Mouse (Mus musculus): ENCODE measurements at regions not wholly inside any gene's neighbourhood (a gene's known extent, or its start where the extent isn't known, plus 50 kb on each side); places are given as distances from the start of the nearest gene placed in this dataset.

DNA sequence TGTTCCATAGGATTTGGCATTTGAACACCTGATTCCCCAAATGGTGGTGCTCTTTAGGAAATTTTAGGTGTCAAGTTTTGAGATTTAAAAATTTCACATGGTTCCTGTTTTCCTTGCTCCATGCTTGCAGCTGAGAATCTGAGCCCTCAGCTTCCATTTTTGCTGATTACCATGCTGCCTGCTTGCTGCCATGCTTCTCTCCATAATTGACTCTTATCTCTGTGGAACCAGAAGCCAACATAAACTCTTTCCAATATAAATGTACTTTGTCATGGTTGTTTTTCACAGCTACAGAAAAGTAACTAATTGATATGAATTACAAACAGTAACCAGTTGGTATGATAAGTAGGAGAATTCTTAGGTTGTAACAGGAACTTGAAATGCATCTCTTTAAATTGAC, 1044.0 kb downstream of the Pla2g4a start:
- DNase-seq (ENCODE audit: extremely low read depth): no peak
- Histone ChIP-seq H3K4me3 (replicated peaks in 1 of 3; ENCODE audit: low read depth in 2 of 3, low read length in 2 of 3, poor library complexity in 1 of 3) (no peak overlapping the region), H3K9ac (ENCODE audit: insufficient read depth, low read depth) (no peak overlapping the region), H3K4me1 (ENCODE audit: control insufficient read depth in 1 of 2, insufficient read depth in 2 of 2) (no peaks in the 10 kb centered on the region), H3K36me3 (replicated peaks in 1 of 2; ENCODE audit: control insufficient read depth in 1 of 2, insufficient read depth in 1 of 2, low read length in 1 of 2) (no peaks in the 10 kb centered on the region), H3K79me2 (replicated peaks; ENCODE audit: control insufficient read depth, extremely low read depth, insufficient read depth, poor library complexity, severe bottlenecking) (no peaks in the 10 kb centered on the region), H3K27me3 (replicated peaks) (no peaks in the 10 kb centered on the region), H3K27ac (ENCODE audit: insufficient read depth, low read depth) (no peak overlapping the region), H3K4me2 (ENCODE audit: insufficient read depth, low read depth, poor library complexity, severe bottlenecking) (no peak overlapping the region), H3K9me3 (replicated peaks; ENCODE audit: low read length) (peaks cover 14% of the 10 kb centered on the region)
- in situ Hi-C loops (cut with MboI; ENCODE audit: low pct_ligation_motif_present, low pct_unique_long_range_greater_than_20kb, low sequenced_read_pairs) (no loop called here), dilution Hi-C loops (cut with MboI; ENCODE audit: extremely low pct_ligation_motif_present, extremely low pct_unique_long_range_greater_than_20kb, low sequenced_read_pairs) (no loop called here)
- TF ChIP-seq MAZ (IDR thresholded peaks at IDR 0.05; ENCODE audit: low read depth, low read length) (no peak), CHD2 (IDR thresholded peaks at IDR 0.05; ENCODE audit: low read length) (no peak), USF2 (conservative IDR thresholded peaks at IDR 0.05; ENCODE audit: low read depth, low read length) (no peak), RCOR1 (conservative IDR thresholded peaks at IDR 0.05; ENCODE audit: low read depth, low read length) (no peak), MXI1 (IDR thresholded peaks at IDR 0.05; ENCODE audit: low read depth, low read length) (no peak)

DNA sequence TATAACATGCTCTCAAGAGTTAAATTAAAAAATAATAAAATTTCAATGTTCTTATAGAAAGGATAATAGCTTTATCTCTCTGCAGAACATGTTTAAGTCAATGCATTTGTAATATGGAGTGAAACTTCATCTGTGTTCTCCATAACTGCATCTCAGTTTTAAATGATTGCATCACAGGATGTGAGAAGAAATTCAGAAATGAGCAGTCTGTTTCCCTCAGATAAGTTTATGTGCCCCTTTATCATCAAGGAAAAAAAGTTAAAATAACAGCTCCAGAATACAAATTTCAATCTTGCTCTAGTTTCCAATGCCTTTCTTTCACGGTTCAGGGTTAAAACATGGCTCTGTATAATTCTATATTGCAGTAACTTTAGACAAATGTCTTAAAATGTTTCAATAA, 1048.3 kb downstream of the Pla2g4a start:
- no peaks in the 10 kb centered on the region for H3K36me3 ChIP-seq (replicated peaks in 1 of 2; ENCODE audit: control insufficient read depth in 1 of 2, insufficient read depth in 1 of 2, low read length in 1 of 2)
- dilution Hi-C loops (cut with MboI; ENCODE audit: extremely low pct_ligation_motif_present, extremely low pct_unique_long_range_greater_than_20kb, low sequenced_read_pairs) (no loop called here), in situ Hi-C loops (cut with MboI; ENCODE audit: low pct_ligation_motif_present, low pct_unique_long_range_greater_than_20kb, low sequenced_read_pairs) (no loop called here)
- H3K4me2 ChIP-seq (ENCODE audit: insufficient read depth, low read depth, poor library complexity, severe bottlenecking): no peak overlapping the region
- H3K9me3 ChIP-seq (replicated peaks; ENCODE audit: low read length): peaks cover 8% of the 10 kb centered on the region
- no peak overlapping the region for H3K27ac ChIP-seq (ENCODE audit: insufficient read depth, low read depth)
- no peaks in the 10 kb centered on the region for H3K4me1 ChIP-seq (ENCODE audit: control insufficient read depth in 1 of 2, insufficient read depth in 2 of 2)
- no peaks in the 10 kb centered on the region for H3K79me2 ChIP-seq (replicated peaks; ENCODE audit: control insufficient read depth, extremely low read depth, insufficient read depth, poor library complexity, severe bottlenecking)
- TF ChIP-seq HCFC1 (IDR thresholded peaks at IDR 0.05; ENCODE audit: low read depth, low read length): no peak
- TF ChIP-seq PAX5 (IDR thresholded peaks at IDR 0.05; ENCODE audit: low read length): no peak
- TF ChIP-seq ZNF384 (IDR thresholded peaks at IDR 0.05; ENCODE audit: low read depth, low read length): no peak
- TF ChIP-seq CTCF (conservative IDR thresholded peaks at IDR 0.05 in 1 of 2, IDR thresholded peaks at IDR 0.05 in 1 of 2; ENCODE audit: low read depth in 2 of 2, low read length in 2 of 2): no peak
- no peak for TF ChIP-seq USF1 (IDR thresholded peaks at IDR 0.05; ENCODE audit: low read depth, low read length)
- TF ChIP-seq JUND (conservative IDR thresholded peaks at IDR 0.05; ENCODE audit: low read depth, low read length): no peak
- no peak for TF ChIP-seq MAZ (IDR thresholded peaks at IDR 0.05; ENCODE audit: low read depth, low read length)
- TF ChIP-seq E2F4 (IDR thresholded peaks at IDR 0.05; ENCODE audit: insufficient replicate concordance, low read depth, low read length): no peak
- no peak for TF ChIP-seq MYC (IDR thresholded peaks at IDR 0.05; ENCODE audit: low read depth, low read length)
- no peak for TF ChIP-seq NRF1 (IDR thresholded peaks at IDR 0.05; ENCODE audit: low read depth, low read length)
- TF ChIP-seq TCF12 (IDR thresholded peaks at IDR 0.05; ENCODE audit: low read depth, low read length): no peak
- TF ChIP-seq CHD1 (IDR thresholded peaks at IDR 0.05; ENCODE audit: low read depth, low read length): no peak
- TF ChIP-seq RAD21 (IDR thresholded peaks at IDR 0.05; ENCODE audit: low read depth, low read length): no peak
- TF ChIP-seq POLR2A (IDR thresholded peaks at IDR 0.05; ENCODE audit: low read depth, low read length): no peak
- no peak for TF ChIP-seq USF2 (conservative IDR thresholded peaks at IDR 0.05; ENCODE audit: low read depth, low read length)
- no peak for TF ChIP-seq SMC3 (IDR thresholded peaks at IDR 0.05; ENCODE audit: low read depth, low read length)
- no peak for TF ChIP-seq JUN (IDR thresholded peaks at IDR 0.05; ENCODE audit: insufficient read depth, low read depth, low read length)
- no peak for TF ChIP-seq BHLHE40 (IDR thresholded peaks at IDR 0.05; ENCODE audit: low read depth, low read length)
- no peak for TF ChIP-seq MEF2A (IDR thresholded peaks at IDR 0.05; ENCODE audit: borderline replicate concordance, low read depth, low read length)
- no peak for TF ChIP-seq ETS1 (conservative IDR thresholded peaks at IDR 0.05; ENCODE audit: low read depth, low read length)
- no peak for DNase-seq (ENCODE audit: extremely low read depth)
- H3K9ac ChIP-seq (ENCODE audit: insufficient read depth, low read depth): no peak overlapping the region
- H3K27me3 ChIP-seq (replicated peaks): no peaks in the 10 kb centered on the region
- no peak overlapping the region for H3K4me3 ChIP-seq (replicated peaks in 1 of 3; ENCODE audit: low read depth in 2 of 3, low read length in 2 of 3, poor library complexity in 1 of 3)
